Mouse (Mus musculus): ENCODE data around the gene Zfp446.
A peak's percentile ranks its signal among the peaks of the same experiment; 100 is the strongest.

Zfp446 gene

GRCm38 (mm10) chr7:12954896-12955295 is 22.8 kb upstream of the Zfp446 start:
- Histone ChIP-seq H3K27me3 (ENCODE audit: insufficient read depth, low read length) (no peaks in the 10 kb centered on the region), H3K9me3 (ENCODE audit: low read length) (no peaks in the 10 kb centered on the region), H3K4me1 (replicated peaks; ENCODE audit: low read depth, low read length) (peaks cover 39% of the 10 kb centered on the region), H3K36me3 (ENCODE audit: insufficient read depth, low read length) (no peaks in the 10 kb centered on the region), H3K4me3 (replicated peaks; ENCODE audit: low read length) (no peak overlapping the region)
- TF ChIP-seq CTCF (conservative IDR thresholded peaks at IDR 0.05; ENCODE audit: low read length) (no peak), POU5F1 (IDR thresholded peaks at IDR 0.05; ENCODE audit: borderline replicate concordance, low read length) (no peak), NANOG (IDR thresholded peaks at IDR 0.05; ENCODE audit: borderline replicate concordance, low read length) (no peak)

- Histone ChIP-seq H3K4me3 (replicated peaks; ENCODE audit: low read length) (no peak overlapping the region), H3K36me3 (ENCODE audit: insufficient read depth, low read length) (no peaks in the 10 kb centered on the region), H3K9me3 (ENCODE audit: low read length) (no peaks in the 10 kb centered on the region), H3K4me1 (replicated peaks; ENCODE audit: low read depth, low read length) (peaks cover 41% of the 10 kb centered on the region), H3K27me3 (ENCODE audit: insufficient read depth, low read length) (no peaks in the 10 kb centered on the region)
- TF ChIP-seq NANOG (IDR thresholded peaks at IDR 0.05; ENCODE audit: borderline replicate concordance, low read length) (no peak), POU5F1 (IDR thresholded peaks at IDR 0.05; ENCODE audit: borderline replicate concordance, low read length) (no peak), CTCF (conservative IDR thresholded peaks at IDR 0.05; ENCODE audit: low read length) (no peak)
These were observed 20.1 kb upstream of the Zfp446 start for GRCm38 (mm10) chr7:12957511-12957910.

DNA sequence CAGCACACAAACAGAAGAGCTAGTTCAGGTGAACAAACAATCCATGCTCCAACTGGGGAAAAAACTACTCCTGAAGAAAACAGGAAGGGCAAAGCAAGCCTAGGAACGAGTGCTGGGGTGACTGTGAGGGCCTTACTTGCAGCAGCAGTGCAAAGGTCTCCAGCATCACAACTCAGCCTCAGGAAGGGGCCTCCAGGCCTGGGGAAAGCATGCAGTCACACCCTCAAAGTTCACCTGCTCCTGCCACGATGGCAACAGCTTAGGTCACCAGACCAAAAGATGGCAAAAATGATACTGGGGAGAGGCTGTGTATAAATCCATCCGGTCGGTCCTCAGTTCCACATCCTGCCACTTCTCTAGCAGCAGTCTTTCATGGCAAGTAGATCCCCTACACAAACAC is 18.7 kb upstream of the Zfp446 start:
- TF ChIP-seq POU5F1 (IDR thresholded peaks at IDR 0.05; ENCODE audit: borderline replicate concordance, low read length): no peak
- no peaks in the 10 kb centered on the region for H3K36me3 ChIP-seq (ENCODE audit: insufficient read depth, low read length)
- H3K4me1 ChIP-seq (replicated peaks; ENCODE audit: low read depth, low read length): peaks cover 43% of the 10 kb centered on the region
- H3K9me3 ChIP-seq (ENCODE audit: low read length): no peaks in the 10 kb centered on the region
- no peak overlapping the region for H3K4me3 ChIP-seq (replicated peaks; ENCODE audit: low read length)
- no peaks in the 10 kb centered on the region for H3K27me3 ChIP-seq (ENCODE audit: insufficient read depth, low read length)

DNA sequence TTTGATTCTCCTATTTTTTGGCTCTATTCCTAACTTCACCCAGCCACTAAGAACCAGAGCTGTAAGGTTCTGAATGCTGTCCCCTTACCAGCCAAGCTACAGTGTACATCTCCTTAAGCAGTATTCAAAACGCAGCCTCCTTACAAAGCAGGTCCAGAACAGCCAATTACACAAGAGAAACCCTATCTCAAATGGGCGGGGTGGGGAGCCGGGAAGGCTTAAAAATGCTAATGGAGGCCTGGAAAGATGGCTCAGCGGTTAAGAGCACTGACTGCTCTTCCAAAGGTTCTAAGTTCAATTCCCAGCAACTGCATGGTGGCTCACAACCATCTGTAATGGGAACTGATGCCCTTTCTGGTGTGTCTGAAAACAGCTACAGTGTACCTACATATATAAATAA is 17.9 kb upstream of the Zfp446 start:
- TF ChIP-seq NANOG (IDR thresholded peaks at IDR 0.05; ENCODE audit: borderline replicate concordance, low read length) (no peak), CTCF (conservative IDR thresholded peaks at IDR 0.05; ENCODE audit: low read length) (no peak), POU5F1 (IDR thresholded peaks at IDR 0.05; ENCODE audit: borderline replicate concordance, low read length) (no peak)
- Histone ChIP-seq H3K9me3 (ENCODE audit: low read length) (no peaks in the 10 kb centered on the region), H3K4me3 (replicated peaks; ENCODE audit: low read length) (no peak overlapping the region), H3K27me3 (ENCODE audit: insufficient read depth, low read length) (no peaks in the 10 kb centered on the region), H3K4me1 (replicated peaks; ENCODE audit: low read depth, low read length) (peaks cover 47% of the 10 kb centered on the region), H3K36me3 (ENCODE audit: insufficient read depth, low read length) (no peaks in the 10 kb centered on the region)

- Histone ChIP-seq H3K27me3 (ENCODE audit: insufficient read depth, low read length) (no peaks in the 10 kb centered on the region), H3K36me3 (ENCODE audit: insufficient read depth, low read length) (no peaks in the 10 kb centered on the region), H3K9me3 (ENCODE audit: low read length) (no peaks in the 10 kb centered on the region), H3K4me1 (replicated peaks; ENCODE audit: low read depth, low read length) (peaks cover 54% of the 10 kb centered on the region), H3K4me3 (replicated peaks; ENCODE audit: low read length) (peak overlapping the region; percentile 70)
- TF ChIP-seq CTCF (conservative IDR thresholded peaks at IDR 0.05; ENCODE audit: low read length) (no peak), POU5F1 (IDR thresholded peaks at IDR 0.05; ENCODE audit: borderline replicate concordance, low read length) (no peak), NANOG (IDR thresholded peaks at IDR 0.05; ENCODE audit: borderline replicate concordance, low read length) (no peak)
These were observed 16.0 kb upstream of the Zfp446 start for GRCm38 (mm10) chr7:12961511-12962141.

GRCm38 (mm10) chr7:12965678-12966091 is 12.0 kb upstream of the Zfp446 start, which contains the start of gene Zfp324:
Gene Zfp324 (plus strand): TSS chr7:12965838.
- Histone ChIP-seq H3K4me1 (replicated peaks; ENCODE audit: low read depth, low read length) (peaks cover 47% of the 10 kb centered on the region), H3K36me3 (ENCODE audit: insufficient read depth, low read length) (peaks cover 20% of the 10 kb centered on the region), H3K27me3 (ENCODE audit: insufficient read depth, low read length) (0 out of 2 replicates have a peak, but pooled peaks cover 5% of the 10 kb centered on the region), H3K4me3 (replicated peaks; ENCODE audit: low read length) (peak within 1 kb of the TSS; percentile 92), H3K9me3 (ENCODE audit: low read length) (no peaks in the 10 kb centered on the region)
- TF ChIP-seq NANOG (IDR thresholded peaks at IDR 0.05; ENCODE audit: borderline replicate concordance, low read length): no peak
- TF ChIP-seq CTCF (conservative IDR thresholded peaks at IDR 0.05; ENCODE audit: low read length): no peak
- TF ChIP-seq POU5F1 (IDR thresholded peaks at IDR 0.05; ENCODE audit: borderline replicate concordance, low read length): no peak

DNA sequence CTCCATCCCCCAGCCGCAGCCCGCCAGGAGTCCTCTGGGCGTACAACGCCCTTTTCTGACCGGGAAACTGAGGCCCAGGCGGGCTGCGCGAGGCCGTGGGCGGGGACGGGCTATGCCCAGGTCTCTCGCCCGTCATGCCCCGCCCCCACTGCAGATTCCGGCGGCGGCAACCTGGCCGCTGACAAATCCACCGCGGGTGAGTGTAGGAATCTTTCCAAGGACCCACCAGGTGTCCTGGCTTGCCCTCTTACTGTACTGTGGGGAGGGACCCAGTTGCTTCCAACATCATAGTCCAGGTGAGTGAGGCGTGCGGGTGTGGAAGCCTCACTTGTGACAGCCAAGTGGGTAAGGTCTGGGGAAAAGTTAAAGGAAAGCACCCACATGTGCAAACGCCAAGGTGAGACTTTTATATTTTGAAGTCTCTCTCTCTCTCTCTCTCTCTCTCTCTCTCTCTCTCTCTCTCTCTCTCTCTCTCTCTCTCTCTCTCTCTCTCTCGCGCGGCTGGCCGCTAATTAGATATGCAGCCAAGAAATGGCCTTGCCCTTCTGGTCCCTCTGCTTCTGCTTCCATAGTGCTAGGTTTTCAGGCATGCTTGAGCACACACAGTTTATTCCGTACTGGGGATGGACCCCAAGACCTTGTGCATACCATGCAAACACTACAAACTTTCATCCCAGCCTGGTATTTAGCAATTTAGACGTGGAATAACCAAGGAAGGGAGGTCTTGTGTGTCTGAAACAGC is 11.4 kb upstream of the Zfp446 start:
- H3K27me3 ChIP-seq (ENCODE audit: insufficient read depth, low read length): 0 out of 2 replicates have a peak, but pooled peaks cover 5% of the 10 kb centered on the region
- TF ChIP-seq POU5F1 (IDR thresholded peaks at IDR 0.05; ENCODE audit: borderline replicate concordance, low read length) (no peak), CTCF (conservative IDR thresholded peaks at IDR 0.05; ENCODE audit: low read length) (no peak), NANOG (IDR thresholded peaks at IDR 0.05; ENCODE audit: borderline replicate concordance, low read length) (no peak)
- H3K4me3 ChIP-seq (replicated peaks; ENCODE audit: low read length): peak overlapping the region; percentile 92
- peaks cover 20% of the 10 kb centered on the region for H3K36me3 ChIP-seq (ENCODE audit: insufficient read depth, low read length)
- H3K4me1 ChIP-seq (replicated peaks; ENCODE audit: low read depth, low read length): peaks cover 46% of the 10 kb centered on the region
- no peaks in the 10 kb centered on the region for H3K9me3 ChIP-seq (ENCODE audit: low read length)

DNA sequence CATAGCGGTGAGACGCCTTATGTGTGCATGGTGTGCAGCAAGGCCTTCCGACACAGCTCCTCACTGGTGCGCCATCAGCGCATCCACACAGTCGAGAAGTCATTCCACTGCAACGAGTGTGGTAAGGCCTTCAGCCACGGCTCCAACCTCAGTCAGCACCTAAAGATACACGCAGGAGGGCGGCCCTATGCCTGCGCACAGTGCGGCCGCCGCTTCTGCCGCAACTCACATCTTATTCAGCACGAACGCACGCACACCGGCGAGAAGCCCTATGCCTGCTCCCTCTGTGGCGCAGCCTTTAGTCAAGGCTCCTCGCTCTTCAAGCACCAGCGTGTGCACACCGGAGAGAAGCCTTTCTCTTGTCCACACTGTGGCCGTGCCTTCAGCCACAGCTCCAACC is 6.7 kb upstream of the Zfp446 start:
- no peaks in the 10 kb centered on the region for H3K9me3 ChIP-seq (ENCODE audit: low read length)
- H3K4me3 ChIP-seq (replicated peaks; ENCODE audit: low read length): peak overlapping the region; percentile 73
- TF ChIP-seq NANOG (IDR thresholded peaks at IDR 0.05; ENCODE audit: borderline replicate concordance, low read length) (no peak), CTCF (conservative IDR thresholded peaks at IDR 0.05; ENCODE audit: low read length) (no peak)
- peaks cover 39% of the 10 kb centered on the region for H3K4me1 ChIP-seq (replicated peaks; ENCODE audit: low read depth, low read length)
- H3K27me3 ChIP-seq (ENCODE audit: insufficient read depth, low read length): 0 out of 2 replicates have a peak, but pooled peaks cover 5% of the 10 kb centered on the region
- H3K36me3 ChIP-seq (ENCODE audit: insufficient read depth, low read length): peaks cover 37% of the 10 kb centered on the region

All from E14TG2a.4 (cell line).